Mouse (Mus musculus) embryonic facial prominence, embryonic 15.5 days (tissue): ENCODE data around the gene St7. TPM values are rescaled to one million over a fixed set of nuclear protein-coding genes. Genes with fewer than 3 reads are reported as not detected.

Source experiments
- ATAC-seq: fragments of 200-750 bp; cut with Nextera tagmentation; 2 replicates; pipeline ENCODE4 v1.8.0; 2017; ENCODE audit warnings: low read depth, moderate TSS enrichment; ENCODE audit not compliant: insufficient number of reproducible peaks, low FRiP score, low TSS enrichment
- H3K27ac ChIP-seq: fragments of 300-500 bp; sonication (generic); replicated peaks from 2 replicates; pipeline ENCODE4 v1.5.1; 2015; ENCODE audit warnings: mild to moderate bottlenecking, inconsistent platforms
- H3K27me3 ChIP-seq: fragments of 300-500 bp; sonication (generic); 2 replicates; pipeline ENCODE4 v1.6.1; 2015; ENCODE audit warnings: inconsistent platforms
- H3K36me3 ChIP-seq: fragments of 300-500 bp; sonication (generic); 2 replicates; pipeline ENCODE4 v1.6.1; 2015; ENCODE audit warnings: mild to moderate bottlenecking, inconsistent platforms
- H3K4me1 ChIP-seq: fragments of 300-500 bp; sonication (generic); 2 replicates; pipeline ENCODE4 v1.6.1; 2015; ENCODE audit warnings: inconsistent platforms
- H3K4me2 ChIP-seq: fragments of 300-500 bp; sonication (generic); replicated peaks from 2 replicates; pipeline ENCODE4 v1.6.1; 2015; ENCODE audit warnings: mild to moderate bottlenecking, inconsistent platforms
- H3K4me3 ChIP-seq: fragments of 300-500 bp; sonication (generic); replicated peaks from 2 replicates; pipeline ENCODE4 v1.5.1; 2015; ENCODE audit warnings: mild to moderate bottlenecking, inconsistent platforms
- H3K9ac ChIP-seq: fragments of 300-500 bp; sonication (generic); 2 replicates; pipeline ENCODE4 v1.6.1; 2015; ENCODE audit warnings: inconsistent platforms
- H3K9me3 ChIP-seq: fragments of 300-500 bp; sonication (generic); replicated peaks from 2 replicates; pipeline ENCODE4 v1.6.1; 2016; ENCODE audit warnings: inconsistent platforms
- WGBS: fragments of 180-500 bp; shearing (Covaris S2); methylation state at CpG from one replicate; pipeline ENCODE4 v1.1.7; 2015; 5-methylcytosine and 5-hydroxymethylcytosine counted together
- polyA plus RNA-seq: library from polyadenylated mRNA; unstranded; fragments of >200 nt; fragmentation: Nextera tagmentation; extraction: Ambion mirVana; gene quantifications from 2 replicates; pipeline ENCODE4 v1.2.1, GENCODE M21; 2015

St7 gene
- polyA plus RNA-seq, 1 experiment from 2014 or later, result 29.5 TPM

- Histone ChIP-seq H3K9me3 (no peaks in the 10 kb centered on the region), H3K27ac (no peak overlapping the region), H3K4me3 (no peak overlapping the region), H3K36me3 (no peaks in the 10 kb centered on the region), H3K4me2 (no peak overlapping the region), H3K27me3 (no peaks in the 10 kb centered on the region), H3K9ac (no peak overlapping the region), H3K4me1 (no peaks in the 10 kb centered on the region)
- no peak for ATAC-seq
- 78% methylated on average over 6 of the region's 6 CpGs for WGBS
Measured at GRCm38 (mm10) chr6:17912312-17912711, 219.6 kb downstream of the St7 start.

- no peaks in the 10 kb centered on the region for H3K36me3 ChIP-seq
- WGBS, result 78% methylated on average over 2 of the region's 2 CpGs
- H3K27me3 ChIP-seq, result no peaks in the 10 kb centered on the region
- no peak overlapping the region for H3K4me3 ChIP-seq
- H3K27ac ChIP-seq, result no peak overlapping the region
- no peaks in the 10 kb centered on the region for H3K9me3 ChIP-seq
- no peak for ATAC-seq
- no peak overlapping the region for H3K4me2 ChIP-seq
- H3K9ac ChIP-seq, result no peak overlapping the region
- H3K4me1 ChIP-seq, result no peaks in the 10 kb centered on the region
Measured at GRCm38 (mm10) chr6:17912825-17913224, 220.1 kb downstream of the St7 start.

- no peak overlapping the region for H3K4me2 ChIP-seq
- H3K27ac ChIP-seq, result no peak overlapping the region
- no peak overlapping the region for H3K9ac ChIP-seq
- H3K27me3 ChIP-seq, result no peaks in the 10 kb centered on the region
- H3K9me3 ChIP-seq, result no peaks in the 10 kb centered on the region
- ATAC-seq, result no peak
- H3K4me3 ChIP-seq, result no peak overlapping the region
- no peaks in the 10 kb centered on the region for H3K36me3 ChIP-seq
- no peaks in the 10 kb centered on the region for H3K4me1 ChIP-seq
- 62% methylated on average over 1 of the region's 1 CpGs for WGBS
Measured at GRCm38 (mm10) chr6:17913315-17913714, 220.6 kb downstream of the St7 start.

GRCm38 (mm10) chr6:17914300-17914699 lies 221.6 kb downstream of the St7 start:
- no peaks in the 10 kb centered on the region for H3K36me3 ChIP-seq
- no peak overlapping the region for H3K27ac ChIP-seq
- ATAC-seq, result no peak
- H3K9me3 ChIP-seq, result no peaks in the 10 kb centered on the region
- H3K27me3 ChIP-seq, result no peaks in the 10 kb centered on the region
- 82% methylated on average over 3 of the region's 3 CpGs for WGBS
- H3K9ac ChIP-seq, result no peak overlapping the region
- H3K4me1 ChIP-seq, result no peaks in the 10 kb centered on the region
- H3K4me3 ChIP-seq, result no peak overlapping the region
- no peak overlapping the region for H3K4me2 ChIP-seq

- Histone ChIP-seq H3K4me1 (no peaks in the 10 kb centered on the region), H3K36me3 (no peaks in the 10 kb centered on the region), H3K27me3 (no peaks in the 10 kb centered on the region), H3K9me3 (no peaks in the 10 kb centered on the region), H3K27ac (no peak overlapping the region), H3K9ac (no peak overlapping the region), H3K4me3 (no peak overlapping the region), H3K4me2 (no peak overlapping the region)
- WGBS, result 53% methylated on average over 4 of the region's 4 CpGs
- ATAC-seq, result no peak
Measured at GRCm38 (mm10) chr6:17917233-17917632, 224.5 kb downstream of the St7 start.

- H3K4me1 ChIP-seq, result 0 out of 2 replicates have a peak, but pooled peaks cover 9% of the 10 kb centered on the region
- no peak overlapping the region for H3K27ac ChIP-seq
Measured at GRCm38 (mm10) chr6:17922180-17922579, 229.4 kb downstream of the St7 start.

GRCm38 (mm10) chr6:17922967-17923366 lies 230.2 kb downstream of the St7 start:
- H3K9ac ChIP-seq, result no peak overlapping the region
- 0 out of 2 replicates have a peak, but pooled peaks cover 9% of the 10 kb centered on the region for H3K4me1 ChIP-seq
- no peaks in the 10 kb centered on the region for H3K36me3 ChIP-seq
- no peaks in the 10 kb centered on the region for H3K27me3 ChIP-seq
- H3K27ac ChIP-seq, result no peak overlapping the region
- no peak for ATAC-seq
- no peak overlapping the region for H3K4me2 ChIP-seq
- H3K9me3 ChIP-seq, result no peaks in the 10 kb centered on the region
- WGBS, result 79% methylated on average over 3 of the region's 3 CpGs
- H3K4me3 ChIP-seq, result no peak overlapping the region

More at GRCm38 (mm10) chr6:17922180-17922579, 229.4 kb downstream of the St7 start:
- WGBS, result 92% methylated on average over 1 of the region's 1 CpGs
- ATAC-seq, result no peak
- H3K36me3 ChIP-seq, result no peaks in the 10 kb centered on the region
- no peaks in the 10 kb centered on the region for H3K9me3 ChIP-seq
- H3K9ac ChIP-seq, result no peak overlapping the region
- no peaks in the 10 kb centered on the region for H3K27me3 ChIP-seq
- no peak overlapping the region for H3K4me3 ChIP-seq
- H3K4me2 ChIP-seq, result no peak overlapping the region

GRCm38 (mm10) chr6:17923370-17923769 lies 230.6 kb downstream of the St7 start:
- Histone ChIP-seq H3K4me2 (no peak overlapping the region), H3K9ac (no peak overlapping the region), H3K27ac (no peak overlapping the region), H3K9me3 (no peaks in the 10 kb centered on the region), H3K27me3 (no peaks in the 10 kb centered on the region), H3K4me3 (no peak overlapping the region), H3K36me3 (no peaks in the 10 kb centered on the region), H3K4me1 (0 out of 2 replicates have a peak, but pooled peaks cover 9% of the 10 kb centered on the region)
- no peak for ATAC-seq
- WGBS, result 52% methylated on average over 3 of the region's 3 CpGs

GRCm38 (mm10) chr6:17923894-17924505 lies 231.3 kb downstream of the St7 start:
- no peak overlapping the region for H3K4me3 ChIP-seq
- H3K4me1 ChIP-seq, result 0 out of 2 replicates have a peak, but pooled peaks cover 9% of the 10 kb centered on the region
- ATAC-seq, result no peak
- no peak overlapping the region for H3K27ac ChIP-seq
- no peaks in the 10 kb centered on the region for H3K36me3 ChIP-seq
- H3K27me3 ChIP-seq, result no peaks in the 10 kb centered on the region
- no peaks in the 10 kb centered on the region for H3K9me3 ChIP-seq
- H3K4me2 ChIP-seq, result no peak overlapping the region
- 70% methylated on average over 10 of the region's 10 CpGs for WGBS
- no peak overlapping the region for H3K9ac ChIP-seq

- no peak for ATAC-seq
- Histone ChIP-seq H3K36me3 (no peaks in the 10 kb centered on the region), H3K4me2 (no peak overlapping the region), H3K9ac (no peak overlapping the region), H3K27me3 (no peaks in the 10 kb centered on the region), H3K27ac (no peak overlapping the region), H3K4me3 (no peak overlapping the region), H3K4me1 (0 out of 2 replicates have a peak, but pooled peaks cover 9% of the 10 kb centered on the region), H3K9me3 (no peaks in the 10 kb centered on the region)
- 41% methylated on average over 4 of the region's 4 CpGs for WGBS
Measured at GRCm38 (mm10) chr6:17925267-17925666, 232.5 kb downstream of the St7 start.

- 67% methylated on average over 11 of the region's 11 CpGs for WGBS
- H3K27ac ChIP-seq, result no peak overlapping the region
Measured at GRCm38 (mm10) chr6:17927746-17928145, 235.0 kb downstream of the St7 start.

GRCm38 (mm10) chr6:17931187-17931586 lies 238.5 kb downstream of the St7 start:
- WGBS, result 46% methylated on average over 2 of the region's 2 CpGs
- Histone ChIP-seq H3K9me3 (no peaks in the 10 kb centered on the region), H3K4me1 (no peaks in the 10 kb centered on the region), H3K4me2 (no peak overlapping the region), H3K27me3 (no peaks in the 10 kb centered on the region), H3K36me3 (peaks cover 6% of the 10 kb centered on the region; the same call in 1 of the 2 replicates), H3K4me3 (no peak overlapping the region), H3K9ac (no peak overlapping the region), H3K27ac (no peak overlapping the region)
- peak; percentile 11; the same call in 1 of the 2 replicates for ATAC-seq

More at GRCm38 (mm10) chr6:17927746-17928145, 235.0 kb downstream of the St7 start:
- Histone ChIP-seq H3K9me3 (no peaks in the 10 kb centered on the region), H3K4me1 (0 out of 2 replicates have a peak, but pooled peaks cover 9% of the 10 kb centered on the region), H3K9ac (no peak overlapping the region), H3K4me2 (no peak overlapping the region), H3K27me3 (no peaks in the 10 kb centered on the region), H3K36me3 (no peaks in the 10 kb centered on the region), H3K4me3 (no peak overlapping the region)
- no peak for ATAC-seq
